Mouse (Mus musculus) G1E-ER4 (cell line): ENCODE data around the gene Gm20388. TPM values are rescaled to one million over a fixed set of nuclear protein-coding genes. Genes with fewer than 3 reads are reported as not detected.

Experiments
- GATA1 ChIP-seq: IDR thresholded peaks from one replicate; pipeline ENCODE4 v1.8.0; 2012; ENCODE audit warnings: low read length, inconsistent platforms
- polyA plus RNA-seq: library from polyadenylated mRNA; stranded (reverse); fragments of >175 nt; gene quantifications from 2 replicates; pipeline ENCODE4 v1.2.3, GENCODE M21; 2012

Gene Gm20388
- polyA plus RNA-seq, 1 experiment, result not detected

DNA sequence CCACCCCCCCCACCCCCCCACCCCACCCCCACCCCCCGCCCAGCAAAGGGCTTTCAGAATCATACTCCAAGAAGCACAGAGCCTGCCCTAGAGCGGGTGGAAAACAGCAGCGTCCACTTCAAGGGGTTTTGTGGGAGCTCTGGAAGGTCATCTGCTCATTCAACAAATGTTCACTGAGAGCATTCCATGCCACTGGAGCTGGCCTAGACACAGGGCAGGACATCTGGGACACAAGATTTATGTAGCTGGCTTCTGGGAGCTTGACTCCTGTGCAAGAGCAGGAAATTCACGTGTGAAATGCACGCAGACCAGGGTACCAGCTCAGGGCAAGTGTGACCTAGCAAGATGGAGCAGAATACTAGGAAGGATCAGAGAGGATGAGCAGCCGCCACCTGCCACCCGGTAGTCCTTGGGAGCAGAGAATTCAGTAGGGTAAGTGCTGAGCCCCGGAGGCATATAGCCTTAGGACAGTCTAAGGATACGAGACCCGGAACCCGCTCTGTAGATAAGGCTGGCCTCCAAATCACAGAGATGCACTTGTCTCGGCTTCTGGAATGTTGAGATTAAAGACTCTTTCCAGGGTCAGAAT, 6.2 kb upstream of the Gm20388 start:
- no peak for TF ChIP-seq GATA1

DNA sequence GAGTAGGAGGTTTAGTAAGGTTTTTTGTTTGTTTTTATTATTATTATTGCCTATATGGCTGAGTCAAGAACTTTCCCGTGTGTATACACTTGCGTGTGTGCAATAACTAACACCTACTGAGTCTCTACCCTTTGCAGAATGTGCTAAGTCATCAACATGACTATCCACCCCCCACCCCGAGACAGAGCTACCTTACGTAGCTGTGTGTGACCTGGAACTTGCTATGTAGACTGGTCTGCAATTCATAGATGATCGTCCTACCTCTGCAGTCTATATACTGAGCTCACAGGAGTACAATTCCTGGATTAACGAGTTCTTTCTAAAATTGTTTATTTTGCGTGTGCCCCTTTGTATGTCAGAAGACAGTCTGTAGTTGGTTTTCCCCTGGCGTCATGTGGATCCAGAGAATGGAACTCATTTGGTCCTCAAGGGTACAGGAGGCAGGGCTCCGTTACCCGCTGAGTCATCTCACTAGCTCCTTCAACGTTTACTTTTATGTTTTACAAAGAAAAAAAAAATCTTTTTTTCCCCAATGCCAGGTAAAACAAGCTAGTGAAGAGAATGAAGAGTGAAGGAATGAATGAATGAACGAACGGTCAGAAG, 596 bp upstream of the Gm20388 start, which contains the start of gene Usp10:
Gene Usp10 (plus strand): TSS at position 417 of the 603 bp plus-strand sequence.
- TF ChIP-seq GATA1, result no peak

- no peak for TF ChIP-seq GATA1
Measured at GRCm38 (mm10) chr8:119911258-119911962, 769 bp downstream of the Gm20388 start.

- TF ChIP-seq GATA1, result no peak
Measured at GRCm38 (mm10) chr8:119912643-119913042, 2.0 kb downstream of the Gm20388 start.

GRCm38 (mm10) chr8:119913181-119913580, 2.5 kb downstream of the Gm20388 start:
- TF ChIP-seq GATA1, result no peak

GRCm38 (mm10) chr8:119914161-119914560, 3.5 kb downstream of the Gm20388 start:
- TF ChIP-seq GATA1, result no peak

DNA sequence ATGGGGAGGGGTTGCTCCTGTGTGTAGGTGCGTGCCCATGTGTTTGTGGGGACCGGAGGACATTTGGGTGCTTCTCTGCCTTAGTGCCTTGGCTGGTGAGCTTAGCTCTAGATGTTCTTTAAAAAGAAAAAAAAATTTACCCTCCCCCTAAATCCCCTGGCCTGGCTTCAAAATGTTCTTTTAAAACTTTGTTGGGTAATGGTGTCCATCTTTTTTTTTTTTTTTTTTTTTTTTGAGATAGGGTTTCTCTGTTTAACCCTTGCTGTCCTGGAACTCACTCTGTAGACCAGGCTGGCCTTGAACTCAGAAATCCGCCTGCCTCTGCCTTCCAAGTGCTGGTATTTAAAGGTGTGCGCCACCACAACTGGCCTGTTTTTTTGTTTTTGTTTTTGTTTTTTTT, 4.7 kb downstream of the Gm20388 start:
- no peak for TF ChIP-seq GATA1

GRCm38 (mm10) chr8:119916237-119916892, 5.7 kb downstream of the Gm20388 start:
- TF ChIP-seq GATA1, result no peak

GRCm38 (mm10) chr8:119917415-119917814, 6.8 kb downstream of the Gm20388 start:
- no peak for TF ChIP-seq GATA1

DNA sequence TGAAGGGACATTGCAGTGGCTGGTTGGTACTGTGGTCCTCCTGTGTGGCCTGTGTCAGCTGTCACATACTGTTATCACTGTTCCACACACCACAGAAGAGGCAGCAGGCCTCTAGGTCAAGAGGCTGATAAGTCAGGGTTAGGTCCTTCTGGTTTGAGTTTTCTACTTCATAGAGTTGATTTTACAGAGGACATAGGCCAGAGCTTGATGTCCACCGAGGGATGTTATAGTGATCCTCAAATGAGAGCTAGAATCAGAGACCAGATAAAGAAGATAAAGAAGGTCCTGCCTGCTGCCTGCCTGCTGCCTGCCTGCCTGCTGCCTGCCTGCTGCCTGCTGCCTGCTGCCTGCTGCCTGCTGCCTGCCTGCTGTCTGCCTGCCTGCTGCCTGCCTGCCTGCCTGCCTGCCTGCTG, 7.5 kb downstream of the Gm20388 start:
- peak; percentile 22 for TF ChIP-seq GATA1

DNA sequence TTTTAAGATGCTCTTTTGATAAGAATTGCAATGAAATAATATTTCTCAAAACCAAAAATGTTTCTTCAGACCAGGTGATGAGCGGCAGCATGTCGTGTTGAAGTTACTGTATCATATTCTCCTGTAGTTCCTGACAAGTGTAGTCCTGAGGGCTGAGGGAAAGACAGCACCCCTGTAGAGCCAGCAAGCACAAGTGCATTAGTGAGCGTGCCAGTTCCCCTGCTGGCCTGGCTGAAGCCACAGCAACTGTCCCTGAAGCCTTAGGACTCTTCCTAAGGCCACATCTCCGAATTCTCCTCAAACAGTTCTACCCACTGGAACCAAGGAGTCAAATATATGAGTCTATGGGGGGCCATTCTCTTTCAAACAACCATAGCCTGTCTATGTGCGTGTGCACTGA, 12.6 kb downstream of the Gm20388 start:
- no peak for TF ChIP-seq GATA1

DNA sequence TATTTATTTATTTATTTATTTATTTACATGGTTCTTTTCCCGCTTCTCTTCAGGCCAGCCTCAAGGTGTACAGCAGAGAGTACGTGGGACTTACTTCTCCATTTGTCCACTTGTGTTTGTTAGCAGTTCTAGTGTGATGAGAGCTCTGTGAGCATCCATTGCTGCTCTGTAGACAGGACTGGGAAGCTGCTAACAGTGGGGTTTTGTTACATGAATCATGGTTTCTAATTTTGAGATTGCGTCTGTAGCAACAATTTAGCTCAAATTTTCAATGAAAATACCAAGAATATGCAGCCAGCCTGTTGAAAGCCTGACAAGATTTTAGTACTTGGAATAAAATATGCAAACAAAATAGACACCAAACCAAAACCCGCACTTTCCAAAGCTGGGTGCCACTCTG, 14.8 kb downstream of the Gm20388 start:
- no peak for TF ChIP-seq GATA1

DNA sequence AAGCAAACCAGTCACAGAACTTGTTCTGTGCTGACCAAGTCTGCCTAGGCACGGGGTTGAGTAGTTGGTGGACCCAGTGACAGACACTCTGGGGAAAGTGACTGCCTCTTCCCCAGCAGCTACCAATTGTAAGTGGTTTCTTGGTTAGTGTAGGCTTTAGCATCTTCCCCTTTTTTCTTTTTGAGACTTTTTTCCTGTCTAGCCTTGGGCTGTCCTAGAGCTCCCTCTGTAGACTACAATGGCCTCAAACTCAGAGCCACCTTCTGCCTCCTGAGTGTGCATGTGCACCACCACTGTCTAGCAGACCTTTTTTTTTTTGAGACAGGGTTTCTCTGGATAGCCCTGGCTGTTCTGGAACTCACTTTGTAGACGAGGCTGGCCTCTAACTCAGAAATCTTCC, 15.8 kb downstream of the Gm20388 start:
- TF ChIP-seq GATA1, result no peak

- no peak for TF ChIP-seq GATA1
Measured at GRCm38 (mm10) chr8:119927422-119928092, 16.9 kb downstream of the Gm20388 start.

DNA sequence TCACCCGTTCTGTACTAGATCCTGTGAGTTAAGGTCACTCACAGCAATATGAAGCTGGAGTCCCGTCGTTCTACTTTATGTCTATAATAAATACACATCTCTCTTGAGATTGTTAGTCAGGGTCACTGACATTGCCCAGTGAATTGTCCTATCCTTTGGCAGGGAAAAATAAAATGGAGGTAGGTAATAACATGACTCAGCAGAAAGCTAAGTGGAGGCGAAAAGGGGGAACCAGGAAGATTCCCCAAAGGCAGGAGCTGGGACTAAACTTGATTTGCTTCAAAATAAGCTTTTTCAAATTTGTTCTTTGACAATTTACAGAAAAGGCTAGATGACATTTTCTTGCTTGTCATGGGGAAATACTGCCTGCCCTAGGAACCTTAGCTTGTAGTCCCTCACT, 20.7 kb downstream of the Gm20388 start:
- no peak for TF ChIP-seq GATA1

GRCm38 (mm10) chr8:119933681-119934080, 23.0 kb downstream of the Gm20388 start:
- TF ChIP-seq GATA1, result no peak

DNA sequence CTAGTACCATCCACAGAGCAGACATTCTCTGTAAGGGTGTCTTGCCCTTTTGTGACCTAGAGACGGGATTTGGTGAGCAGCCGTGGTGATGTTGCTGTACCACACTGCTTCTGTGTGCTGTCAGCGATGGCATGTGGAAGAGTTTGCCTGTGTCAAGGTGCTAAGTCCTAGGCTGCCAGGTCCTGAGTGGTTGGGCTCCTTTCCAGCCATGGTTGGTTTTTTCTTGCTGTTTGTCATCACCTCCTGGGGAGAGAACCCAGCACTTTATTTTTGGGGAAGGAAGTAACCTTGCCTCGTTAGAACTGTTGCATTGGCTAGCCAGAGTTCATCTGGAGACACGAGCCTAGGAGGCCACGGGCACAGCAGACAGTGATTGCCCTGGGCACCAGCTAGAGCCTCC, 24.9 kb downstream of the Gm20388 start:
- TF ChIP-seq GATA1, result no peak
